10 mouse cellular contexts compared by ENCODE assay signal in the genomic region with DNA sequence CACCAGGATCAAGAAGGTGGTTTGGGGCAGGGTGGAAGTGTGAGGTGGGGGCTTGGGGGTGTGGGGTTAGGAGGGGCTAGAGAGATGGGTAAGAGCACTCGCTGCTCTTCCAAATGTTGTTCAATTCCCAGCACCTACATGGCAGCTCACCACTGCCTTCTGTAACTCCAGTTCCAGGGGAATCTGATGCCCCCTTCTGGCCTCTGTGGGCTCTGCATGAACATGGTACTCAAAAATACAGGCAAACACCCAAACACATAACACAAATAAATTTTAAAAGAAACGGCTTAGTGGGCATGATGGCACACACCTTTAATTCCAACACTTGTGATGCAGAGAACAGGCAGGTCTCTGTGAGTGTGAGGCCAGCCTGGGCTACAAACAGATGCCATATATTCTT. TPM values are rescaled to one million over a fixed set of nuclear protein-coding genes. Genes with fewer than 3 reads are reported as not detected.
DNase-seq lines count a peak whose midpoint lies in the region; ATAC-seq lines count a peak whose summit lies in the region.
"Had no signal": no experiment of that assay in that cellular context is flagged by ENCODE, and none has a peak within 500 bp of the region (broad histone marks: within the 10 kb centered on the region; RNA-seq: fewer than 3 reads in every experiment).

No protein-coding gene starts in this region.

- no peaks in the 10 kb centered on the region for H3K36me3 ChIP-seq in liver, embryonic 12.5 days
- H3K36me3 ChIP-seq in splenic B cell, adult 2 months (ENCODE audit: control insufficient read depth, insufficient read depth, low read length, poor library complexity, severe bottlenecking), result no peaks in the 10 kb centered on the region

- no peak overlapping the region for H3K4me2 ChIP-seq in liver, embryonic 12.5 days

- H3K4me3 ChIP-seq in liver, embryonic 12.5 days, result no peak overlapping the region
- H3K4me3 ChIP-seq: myocyte had no signal

- H3K27ac ChIP-seq in liver, embryonic 12.5 days, result no peak overlapping the region

- no peaks in the 10 kb centered on the region for H3K9me3 ChIP-seq in liver, embryonic 12.5 days (replicated peaks)

- H3K4me1 ChIP-seq in liver, embryonic 12.5 days, result peaks cover 16% of the 10 kb centered on the region

- peak; percentile 52 for DNase-seq in adrenal gland, postnatal 10 days
- no peak for DNase-seq in adrenal gland, adult 8-10 months
- DNase-seq in liver, result peak; percentile 31
- DNase-seq in embryo, embryonic 10 days (ENCODE audit: low spot score), result peak; percentile 23
- DNase-seq in splenic B cell, adult 2 months (ENCODE audit: low read depth, low spot score), result peak; percentile 38
- DNase-seq in right cerebral cortex, postnatal 10 days (ENCODE audit: low spot score in 2 of 2), result no peak
- no peak for DNase-seq in right cerebral cortex, postnatal 25 days
- DNase-seq: kidney, adult 8-10 months had no signal

- H3K27me3 ChIP-seq in liver, embryonic 12.5 days (replicated peaks), result no peaks in the 10 kb centered on the region; the same call in 1 of the 2 replicates
- H3K27me3 ChIP-seq in splenic B cell, adult 2 months (ENCODE audit: control insufficient read depth, insufficient read depth, low read length, poor library complexity, severe bottlenecking), result no peaks in the 10 kb centered on the region

- H3K9ac ChIP-seq in liver, embryonic 12.5 days, result no peak overlapping the region

- no peak for ATAC-seq in liver, embryonic 12.5 days

- 43% methylated on average over 2 of the region's 2 CpGs for WGBS in liver, embryonic 12.5 days (ENCODE audit: insufficient replicate concordance)

RNA-seq across cellular contexts. Expression of a gene that starts 3.8 kb away (rescaled TPM):
- under 1 TPM; 0.66 to 0.85 TPM for total RNA-seq in adrenal gland, postnatal 10 days (2021)
- total RNA-seq in adrenal gland, adult 8-10 months (2022), result 1 to 10 TPM; 1.4 to 3.4 (median 2.0) TPM
- 0.10 and 0.37 TPM in 2 replicates for polyA plus RNA-seq in liver, embryonic 12.5 days (2016; fragmentation: Nextera tagmentation; extraction: Ambion mirVana)
- polyA plus RNA-seq: myocyte had no signal

RNA-seq across cellular contexts. Expression of a gene that starts 3.9 kb away (rescaled TPM):
- under 1 TPM in 1 of 2 experiments, not detected in 1; 0.21 TPM for total RNA-seq in adrenal gland, postnatal 10 days (2021)
- not detected for total RNA-seq in adrenal gland, adult 8-10 months (2022)
- 0.13 TPM in 1 of 2 replicates, not detected in the other for polyA plus RNA-seq in liver, embryonic 12.5 days (2016; fragmentation: Nextera tagmentation; extraction: Ambion mirVana)

RNA-seq across cellular contexts. Expression of a gene that starts 29.3 kb away (rescaled TPM):
- total RNA-seq in adrenal gland, postnatal 10 days (2021), result 1 to 10 TPM; 3.5 to 5.0 TPM
- 1 to 10 TPM; 4.8 to 8.4 (median 6.1) TPM for total RNA-seq in adrenal gland, adult 8-10 months (2022)
- polyA plus RNA-seq in liver, embryonic 12.5 days (2016; fragmentation: Nextera tagmentation; extraction: Ambion mirVana), result 0.35 and 0.48 TPM in 2 replicates

RNA-seq across cellular contexts. Expression of a gene that starts 30.4 kb away (rescaled TPM):
- 10 to 100 TPM; 11.3 to 12.4 TPM for total RNA-seq in adrenal gland, postnatal 10 days (2021)
- 10 to 100 TPM; 16.0 to 21.4 (median 19.9) TPM for total RNA-seq in adrenal gland, adult 8-10 months (2022)
- polyA plus RNA-seq in liver, embryonic 12.5 days (2016; fragmentation: Nextera tagmentation; extraction: Ambion mirVana), result 4.4 and 4.6 TPM in 2 replicates

RNA-seq across cellular contexts. Expression of a gene that starts 30.5 kb away (rescaled TPM):
- 10 to 100 TPM; 71.0 to 73.8 TPM for total RNA-seq in adrenal gland, postnatal 10 days (2021)
- 100 to 1,000 TPM; 156 to 205 (median 185) TPM for total RNA-seq in adrenal gland, adult 8-10 months (2022)
- polyA plus RNA-seq in liver, embryonic 12.5 days (2016; fragmentation: Nextera tagmentation; extraction: Ambion mirVana), result 12.6 and 13.0 TPM in 2 replicates

Comparison
In these comparisons a context has a peak if more than half of its experiments do, and no peak if none do; other contexts are left out.
1. DNase-seq: peak in adrenal gland, postnatal 10 days (single experiment), liver (single experiment), embryo, embryonic 10 days (single experiment) and splenic B cell, adult 2 months (single experiment); none in adrenal gland, adult 8-10 months (single experiment), right cerebral cortex, postnatal 10 days (0 of 2) and right cerebral cortex, postnatal 25 days (single experiment).